Mouse (Mus musculus) regulatory T cell (primary cell): ENCODE measurements at regions not wholly inside any gene's neighbourhood (a gene's known extent, or its start where the extent isn't known, plus 50 kb on each side); places are given as distances from the start of the nearest gene placed in this dataset.

Experiments used
- in situ Hi-C: fragments of 300-600 bp; cut with MboI, MseI; formaldehyde crosslinking; loops from one replicate; pipeline ENCODE4 v1.15.1; 2025; ENCODE audit warnings: high pct_unique_total_duplicates

DNA sequence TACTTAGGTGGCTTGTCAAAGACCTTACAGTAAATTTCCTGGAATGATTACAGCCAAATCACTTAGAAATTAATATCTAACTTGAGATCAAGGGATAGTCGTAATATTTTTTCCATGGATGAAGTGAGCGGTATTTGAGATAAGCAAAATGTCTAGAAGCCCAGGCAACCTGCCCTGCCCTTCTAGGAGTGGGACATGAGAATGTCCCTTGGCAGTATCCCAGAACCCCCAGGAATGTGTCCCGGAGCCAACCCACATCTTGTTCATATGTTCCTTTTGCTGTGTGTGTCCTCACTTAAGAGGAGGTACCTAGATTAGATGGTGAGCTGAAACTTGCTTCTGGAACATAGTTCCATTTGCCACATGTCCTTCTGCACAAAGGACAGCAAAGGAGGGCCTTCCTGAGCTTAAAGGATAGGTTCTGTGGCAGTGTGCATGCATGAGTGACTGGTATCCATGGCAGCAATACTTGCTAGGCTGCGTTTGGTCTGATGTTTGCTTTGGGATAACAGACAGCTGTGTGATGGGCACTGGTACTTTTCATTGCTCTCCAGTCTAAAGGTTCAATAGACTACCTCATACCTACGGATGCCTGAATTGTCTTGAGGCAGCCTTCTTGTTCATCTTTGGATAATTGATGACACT lies 231.0 kb upstream of the Krr1 start:
- in situ Hi-C loops = no loop called here

GRCm38 (mm10) chr10:111743291-111743690 lies 229.2 kb upstream of the Krr1 start:
- in situ Hi-C loops = no loop called here

GRCm38 (mm10) chr10:111745116-111745515 lies 227.3 kb upstream of the Krr1 start:
- in situ Hi-C loops = no loop called here

- in situ Hi-C loops = no loop called here
These were observed 226.2 kb upstream of the Krr1 start for GRCm38 (mm10) chr10:111746067-111746878.

DNA sequence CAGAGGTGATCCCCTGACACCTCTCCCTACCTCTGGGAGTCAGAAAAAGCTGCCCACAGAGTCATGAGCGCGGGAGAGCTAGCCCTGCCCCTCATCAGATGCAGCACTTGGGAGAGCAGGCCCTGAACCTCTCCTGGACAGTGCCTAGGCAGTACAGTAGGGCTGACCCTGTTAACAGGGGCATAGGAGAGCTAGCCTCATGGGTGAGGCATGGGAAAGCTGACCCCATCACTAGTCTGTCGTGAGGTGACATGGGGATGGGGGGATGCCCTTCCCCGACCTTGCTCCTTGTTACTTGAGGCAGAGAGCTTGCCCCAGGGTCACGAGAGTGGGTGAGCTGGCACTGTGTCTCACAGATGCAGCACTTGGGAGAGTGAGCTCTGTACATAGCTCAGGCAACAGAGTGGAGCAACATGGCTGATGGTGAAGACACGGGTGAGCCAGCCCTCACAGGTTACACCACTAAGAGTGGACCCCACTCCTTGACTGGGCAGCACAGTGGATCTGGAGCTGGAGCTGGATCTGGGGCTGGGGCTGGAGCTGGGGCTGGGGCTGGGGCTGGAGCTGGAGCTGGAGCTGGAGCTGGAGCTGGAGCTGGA lies 225.5 kb upstream of the Krr1 start:
- in situ Hi-C loops = no loop called here

- in situ Hi-C loops = no loop called here
These were observed 224.0 kb upstream of the Krr1 start for GRCm38 (mm10) chr10:111748482-111748881.

DNA sequence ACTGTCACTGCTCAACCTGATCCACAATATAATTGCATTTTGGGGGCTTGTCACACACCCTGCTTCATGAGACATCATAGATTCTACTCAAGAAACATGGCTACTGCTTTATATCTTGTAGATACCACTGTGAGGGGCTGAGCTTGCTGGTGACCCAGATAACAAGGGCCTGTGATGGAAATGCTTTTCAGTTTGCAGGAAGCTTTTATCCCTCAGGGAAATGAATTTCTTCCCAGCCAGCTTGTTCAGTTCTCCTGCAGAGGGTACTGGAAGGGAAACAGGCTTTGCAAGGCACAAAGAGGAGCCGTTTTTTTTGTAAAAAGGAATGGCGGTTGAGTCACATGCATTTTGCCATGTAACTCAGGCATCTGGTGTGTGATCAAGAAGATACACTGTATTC lies 218.8 kb upstream of the Krr1 start:
- in situ Hi-C loops = no loop called here

DNA sequence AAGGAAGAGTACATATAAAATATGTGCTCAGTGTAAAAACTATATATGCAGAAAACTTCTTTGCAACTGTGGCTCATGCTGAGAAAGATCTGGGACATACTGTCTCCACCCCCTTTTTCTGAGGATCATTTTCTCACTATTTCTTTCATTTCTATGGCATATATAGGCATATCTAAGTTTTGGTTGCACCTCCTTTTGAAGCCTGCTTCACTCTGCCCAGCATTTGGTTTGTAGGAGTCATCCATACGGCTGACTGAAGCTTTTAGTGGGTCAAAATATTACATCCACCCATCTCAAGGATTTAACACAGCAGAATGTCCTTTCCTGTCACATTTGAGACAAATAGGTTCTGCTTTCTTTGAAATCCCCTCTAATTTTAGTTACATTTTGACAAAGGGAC lies 216.5 kb upstream of the Krr1 start:
- in situ Hi-C loops = no loop called here

DNA sequence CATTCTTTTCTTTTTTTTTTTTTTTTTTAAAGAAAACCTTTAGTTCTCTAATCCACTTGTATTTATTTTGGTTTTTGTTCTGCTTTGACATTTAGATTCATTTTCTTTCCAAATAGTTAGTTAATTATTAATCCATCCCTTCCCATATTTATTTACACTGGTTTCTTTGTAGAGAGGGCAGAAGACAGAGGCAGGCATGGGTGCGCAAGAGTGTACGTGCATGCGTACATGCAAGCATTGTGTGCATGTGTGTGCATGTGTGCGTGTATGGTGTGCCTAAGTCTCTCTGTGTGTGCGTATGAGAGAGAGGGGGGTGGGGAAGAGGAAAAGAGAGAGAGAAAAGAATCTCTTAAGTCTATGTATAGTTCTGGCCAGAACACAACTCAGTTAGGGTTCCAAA lies 215.9 kb upstream of the Krr1 start:
- in situ Hi-C loops = no loop called here

- in situ Hi-C loops = no loop called here
These were observed 214.8 kb upstream of the Krr1 start for GRCm38 (mm10) chr10:111757689-111758088.

GRCm38 (mm10) chr10:111759505-111759904 lies 213.0 kb upstream of the Krr1 start:
- in situ Hi-C loops = no loop called here

- in situ Hi-C loops = no loop called here
These were observed 209.5 kb upstream of the Krr1 start for GRCm38 (mm10) chr10:111762751-111763528.

GRCm38 (mm10) chr10:111767011-111767720 lies 205.3 kb upstream of the Krr1 start:
- in situ Hi-C loops = no loop called here

GRCm38 (mm10) chr10:111767813-111768455 lies 204.5 kb upstream of the Krr1 start:
- in situ Hi-C loops = no loop called here

DNA sequence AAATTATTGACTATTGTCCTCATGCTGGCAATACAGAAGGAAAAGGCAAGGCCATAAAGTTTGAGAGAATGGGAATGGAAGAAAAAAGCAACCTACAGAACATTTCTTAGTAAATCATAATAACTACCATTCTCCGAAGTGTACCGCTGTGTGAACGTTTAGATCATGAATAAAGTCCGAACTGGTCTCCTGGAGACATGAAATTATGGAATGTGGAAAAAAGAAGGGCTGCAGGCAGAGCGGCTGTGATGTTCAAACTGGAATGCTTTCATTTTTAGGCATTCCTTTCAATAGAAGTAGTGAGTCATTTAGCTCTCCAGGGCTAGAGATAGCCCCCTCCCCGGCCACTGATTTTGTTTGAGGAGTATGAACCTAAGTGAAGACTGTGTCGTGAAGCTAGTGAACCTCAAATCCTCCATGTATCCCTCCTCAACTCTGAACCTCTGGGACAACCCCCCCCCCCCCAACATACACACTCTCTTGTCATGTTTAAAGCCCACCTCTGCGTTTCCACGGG lies 202.9 kb upstream of the Krr1 start:
- in situ Hi-C loops = no loop called here

GRCm38 (mm10) chr10:111770027-111770426 lies 202.4 kb upstream of the Krr1 start:
- in situ Hi-C loops = no loop called here

- in situ Hi-C loops = no loop called here
These were observed 201.5 kb upstream of the Krr1 start for GRCm38 (mm10) chr10:111771010-111771409.

GRCm38 (mm10) chr10:111777559-111777958 lies 194.9 kb upstream of the Krr1 start:
- in situ Hi-C loops = no loop called here

DNA sequence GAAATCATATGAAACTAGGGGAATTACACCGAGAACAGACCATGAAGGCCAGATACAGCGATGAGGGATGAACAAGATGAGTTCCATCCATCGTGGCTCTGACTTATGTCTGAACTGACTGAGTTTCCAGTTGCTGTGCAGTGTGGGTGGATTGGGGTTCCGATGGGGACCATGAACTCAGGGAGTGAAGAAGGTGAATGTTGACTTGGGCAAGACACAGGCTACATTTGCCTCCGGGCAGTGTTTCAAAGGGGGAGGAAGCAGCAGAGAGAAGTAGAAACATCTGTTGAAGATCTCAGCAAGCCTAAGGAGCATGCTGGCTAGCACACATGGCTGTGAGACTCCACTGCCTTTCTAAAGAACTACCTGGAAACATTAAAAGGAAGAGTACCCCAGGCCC lies 194.4 kb upstream of the Krr1 start:
- in situ Hi-C loops = no loop called here

DNA sequence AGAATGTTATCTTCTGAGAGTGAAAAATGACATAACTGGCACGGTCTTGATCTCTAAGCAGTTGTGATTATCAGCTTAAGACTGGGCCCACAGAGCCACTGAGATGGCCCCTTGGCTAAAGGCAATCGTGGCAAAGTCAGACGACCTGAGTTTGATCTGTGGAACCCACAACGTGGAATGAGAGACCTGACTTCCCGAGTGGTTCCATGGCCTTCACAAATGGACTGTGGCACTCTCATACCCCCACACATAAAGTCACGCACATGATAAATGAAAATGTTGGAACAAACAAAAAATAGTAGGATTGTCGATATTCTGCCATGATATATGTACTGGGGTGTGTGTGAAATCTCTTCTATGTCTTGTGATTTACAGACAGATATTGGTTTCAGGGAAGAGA lies 192.5 kb upstream of the Krr1 start:
- in situ Hi-C loops = loop anchor here (5.0 kb wide), 1 partner anchor 273 kb away; the partner anchor contains the start of gene Phlda1
